Mouse (Mus musculus) central nervous system, embryonic 11.5 days (tissue): Measurements from ENCODE around the gene Irf9. TPM values are rescaled to one million over a fixed set of nuclear protein-coding genes. Genes with fewer than 3 reads are reported as not detected.

Experiments
- polyA plus RNA-seq: library from polyadenylated mRNA; depleted of rRNA; stranded (reverse); fragments of >200 nt; gene quantifications from 2 replicates; pipeline ENCODE4 v1.2.3, GENCODE M21; 2012; rRNA removed

Gene Irf9
- 19.0 and 20.1 TPM in 2 replicates for polyA plus RNA-seq

DNA sequence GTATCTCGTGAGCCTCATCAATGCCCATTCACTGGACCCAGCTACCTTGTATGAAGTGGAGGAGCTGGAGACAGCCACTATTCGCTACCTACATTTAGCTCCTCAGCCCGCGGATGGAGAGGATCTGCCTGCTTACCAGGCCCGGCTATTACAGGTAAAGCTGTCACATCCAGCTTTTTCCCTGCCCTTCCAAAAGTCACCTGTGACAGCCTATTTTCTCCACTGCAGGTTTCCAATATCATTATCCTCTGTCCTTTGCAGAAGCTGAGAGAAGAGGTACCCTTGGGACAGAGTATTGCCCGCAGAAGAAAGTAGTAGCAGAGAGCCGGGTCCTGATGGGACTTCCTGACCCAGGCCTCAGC lies at the start of gene Irf9:
Gene Irf9 (plus strand): TSS at position 301 of the 362 bp plus-strand sequence.

DNA sequence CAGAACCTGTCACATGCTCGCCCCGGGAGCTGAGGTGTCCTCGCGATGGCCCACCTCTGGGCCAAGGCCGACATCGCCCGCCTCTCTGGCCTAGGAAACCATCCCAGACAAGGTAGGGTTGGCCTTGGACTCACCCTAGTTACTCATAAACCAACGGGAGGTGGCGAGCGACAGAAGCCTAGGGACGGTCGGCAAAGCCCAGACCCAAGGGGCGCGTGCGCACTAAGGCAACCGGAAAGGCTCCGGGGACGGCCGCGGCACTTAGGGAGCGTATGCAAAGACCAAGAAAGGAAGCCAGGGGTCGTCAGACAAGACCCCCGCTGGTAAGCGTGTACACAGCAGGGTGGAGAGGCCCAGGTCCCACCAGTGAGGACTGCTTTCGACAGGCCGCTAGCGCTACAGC lies 43.6 kb upstream of the Irf9 start, which contains the start of gene Dcaf11:
Gene Dcaf11 (plus strand): TSS at position 208 of the 403 bp plus-strand sequence.

DNA sequence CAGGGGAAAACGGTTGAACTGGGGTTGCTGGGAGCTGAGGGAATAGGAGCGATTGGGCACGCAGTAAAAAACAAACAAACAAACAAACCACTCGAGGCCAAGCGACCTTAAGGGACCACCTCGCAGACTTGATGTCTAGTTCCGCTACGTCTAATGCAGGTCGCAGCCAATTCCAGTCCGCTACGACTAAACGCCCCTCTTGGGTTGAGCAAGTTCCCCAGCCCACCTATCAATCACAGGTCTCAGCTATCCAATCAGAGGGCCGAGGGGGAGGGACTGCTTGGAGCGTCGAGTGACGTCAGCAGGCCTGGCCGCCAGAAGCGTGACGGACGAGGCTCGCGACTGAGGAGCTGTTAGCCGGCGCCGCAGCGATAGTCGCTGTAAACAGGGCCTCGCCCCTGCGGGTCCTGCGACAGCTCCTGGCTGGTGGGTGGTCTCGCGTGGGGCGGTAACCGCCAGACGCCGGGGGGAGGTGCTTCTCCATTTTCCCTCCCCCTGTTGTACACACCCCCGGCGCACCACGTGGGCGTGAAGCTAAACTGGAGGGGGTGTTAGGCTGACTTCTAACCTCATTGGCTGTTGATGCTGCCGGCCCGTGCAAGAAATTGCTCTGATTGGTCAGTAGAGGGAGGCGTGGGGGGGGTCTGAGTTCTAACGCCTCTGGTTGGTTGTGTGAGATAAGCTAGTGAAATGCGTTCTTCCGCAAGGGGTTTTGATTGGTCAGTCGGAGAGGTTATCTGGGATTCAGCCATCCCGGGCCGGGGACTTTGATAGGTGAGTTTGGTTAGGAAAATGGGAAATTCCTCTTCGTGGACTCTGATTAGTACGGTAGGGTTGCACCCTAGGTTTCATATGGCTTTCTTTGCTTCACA lies 42.9 kb upstream of the Irf9 start, which contains the start of gene A730061H03Rik:
Gene A730061H03Rik (minus strand): TSS at position 205 of the 872 bp plus-strand sequence.

DNA sequence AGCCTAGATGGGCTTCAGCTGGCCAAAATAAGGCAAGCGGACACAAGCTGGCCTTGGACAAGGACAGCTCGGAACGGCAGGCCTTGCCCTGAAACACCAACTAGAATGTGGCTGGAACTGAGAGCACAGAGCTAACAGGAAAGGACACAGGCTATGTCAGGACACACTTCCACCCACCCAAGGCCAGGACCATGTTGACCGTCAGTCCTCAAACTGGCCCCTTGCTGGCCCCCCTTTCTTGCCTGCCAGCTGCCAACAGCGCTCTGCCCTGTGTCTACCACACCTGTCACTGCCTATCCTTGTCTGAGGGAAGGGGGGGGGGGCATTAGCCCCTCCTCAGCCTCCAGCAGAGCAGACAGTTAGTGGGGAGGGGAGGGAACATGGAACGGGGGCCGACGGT lies 28.1 kb upstream of the Irf9 start, which contains the start of gene Fitm1:
Gene Fitm1 (plus strand): TSS at position 316 of the 400 bp plus-strand sequence.

DNA sequence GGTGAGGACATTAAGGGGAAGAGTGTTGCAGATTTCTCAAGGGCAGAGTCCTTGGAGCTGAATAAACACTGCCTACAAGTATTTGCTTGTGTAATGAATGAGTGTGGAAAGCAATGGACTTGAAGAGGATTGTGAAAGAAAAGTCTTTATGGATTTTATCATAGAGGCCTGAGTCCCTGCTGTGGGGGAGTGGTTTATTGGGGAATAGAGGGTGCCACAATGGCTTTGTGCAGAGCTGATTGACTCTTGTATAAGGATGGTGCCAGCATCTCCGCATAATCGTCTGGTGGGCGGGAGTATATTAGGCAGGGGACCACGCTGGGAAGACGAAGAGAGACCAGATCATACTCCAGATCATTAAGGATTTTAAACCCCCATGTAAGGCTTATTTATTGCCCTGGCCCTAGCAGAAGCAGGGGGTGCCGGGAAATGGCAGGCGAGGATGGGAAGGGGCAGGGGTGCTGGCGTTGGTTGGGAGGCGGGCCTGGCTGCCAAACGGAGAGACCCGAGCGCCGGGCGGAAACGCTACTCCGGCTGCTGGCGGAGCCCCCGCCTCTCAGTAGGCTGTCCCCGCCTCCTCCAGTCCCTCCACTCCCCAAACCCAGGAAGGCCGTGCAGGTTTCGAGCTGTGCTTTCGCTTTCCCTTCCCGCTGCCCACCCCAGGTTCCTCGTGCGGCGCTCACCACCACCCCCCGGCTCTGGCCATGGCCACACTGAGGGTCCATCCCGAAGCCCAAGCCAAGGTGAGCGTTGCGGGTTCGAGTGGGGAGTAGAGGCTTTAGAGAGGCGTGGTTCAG lies 25.3 kb upstream of the Irf9 start, which contains the start of gene Psme1:
Gene Psme1 (plus strand): TSS at position 253 of the 797 bp plus-strand sequence.

DNA sequence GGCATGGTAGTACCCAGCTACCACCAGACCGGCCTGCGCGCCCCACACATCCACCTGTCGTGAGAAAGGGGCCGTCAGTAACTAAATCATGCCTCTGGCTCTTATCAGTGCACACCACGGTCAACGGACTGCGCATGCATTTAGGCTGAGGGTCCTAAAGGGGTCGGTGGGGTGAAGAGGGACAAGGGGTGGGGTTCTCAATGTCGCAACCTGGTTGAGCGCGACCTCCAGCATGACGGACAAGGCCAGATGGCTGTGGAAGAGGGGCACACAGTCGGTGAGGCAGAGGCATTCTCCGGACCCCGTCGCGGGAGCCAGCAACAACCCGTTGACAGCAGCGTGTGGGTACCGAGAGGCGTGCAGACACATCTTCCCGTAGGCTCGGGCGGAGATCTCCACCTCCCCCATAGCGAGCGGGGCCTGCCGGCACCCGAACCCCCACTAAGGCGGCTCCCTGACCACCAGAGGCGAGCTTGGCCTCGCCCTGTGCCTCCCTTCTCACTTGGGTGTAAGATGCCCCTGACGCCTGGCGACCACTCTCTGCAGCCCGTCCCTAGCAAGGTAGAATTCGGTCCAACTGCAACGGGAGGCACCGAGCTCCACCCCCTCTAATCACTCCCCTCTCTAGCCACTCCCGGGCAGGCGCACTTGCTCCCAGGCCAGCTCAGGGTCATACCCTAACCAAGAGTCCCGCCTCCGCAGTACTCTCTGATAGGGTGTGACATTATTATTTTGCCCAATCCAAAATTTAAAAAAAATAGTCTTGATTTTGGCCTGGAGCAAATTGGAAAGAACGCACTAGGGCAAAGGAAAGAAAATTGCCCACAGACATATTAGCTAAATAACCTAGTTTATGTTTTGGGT lies 18.4 kb upstream of the Irf9 start, which contains the start of gene Emc9:
Gene Emc9 (minus strand): TSS at position 601 of the 864 bp plus-strand sequence.

DNA sequence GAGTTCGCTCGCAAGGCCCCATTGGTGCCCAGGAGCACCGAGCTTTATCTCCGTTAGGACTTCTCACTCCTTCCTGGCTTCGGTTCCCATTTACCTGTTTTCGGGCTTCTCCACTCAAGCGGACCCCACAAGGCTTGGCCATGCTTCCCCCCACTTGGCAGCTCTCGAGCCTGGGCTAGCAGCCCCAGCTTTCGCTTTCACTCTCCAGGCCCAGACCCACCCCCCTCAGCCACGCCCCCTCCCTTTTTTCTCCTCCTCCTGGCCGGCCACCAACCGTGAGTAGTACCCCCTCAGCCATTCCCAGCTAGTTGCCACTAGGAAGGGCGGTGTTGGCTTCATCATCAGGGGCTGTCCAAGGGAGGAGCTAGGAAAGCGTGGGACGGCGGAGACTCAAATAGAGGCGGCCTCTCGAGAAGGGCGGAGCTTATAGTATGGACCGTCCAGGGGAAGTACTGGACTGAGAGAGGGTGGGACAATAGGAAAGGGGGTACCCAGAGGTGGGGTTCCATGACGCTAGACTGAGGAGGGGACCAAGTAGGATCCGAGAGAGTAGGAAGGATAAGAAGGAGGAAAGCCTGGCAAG lies 12.5 kb upstream of the Irf9 start, which contains the start of gene Psme2:
Gene Psme2 (minus strand): TSS at position 366 of the 583 bp plus-strand sequence.

DNA sequence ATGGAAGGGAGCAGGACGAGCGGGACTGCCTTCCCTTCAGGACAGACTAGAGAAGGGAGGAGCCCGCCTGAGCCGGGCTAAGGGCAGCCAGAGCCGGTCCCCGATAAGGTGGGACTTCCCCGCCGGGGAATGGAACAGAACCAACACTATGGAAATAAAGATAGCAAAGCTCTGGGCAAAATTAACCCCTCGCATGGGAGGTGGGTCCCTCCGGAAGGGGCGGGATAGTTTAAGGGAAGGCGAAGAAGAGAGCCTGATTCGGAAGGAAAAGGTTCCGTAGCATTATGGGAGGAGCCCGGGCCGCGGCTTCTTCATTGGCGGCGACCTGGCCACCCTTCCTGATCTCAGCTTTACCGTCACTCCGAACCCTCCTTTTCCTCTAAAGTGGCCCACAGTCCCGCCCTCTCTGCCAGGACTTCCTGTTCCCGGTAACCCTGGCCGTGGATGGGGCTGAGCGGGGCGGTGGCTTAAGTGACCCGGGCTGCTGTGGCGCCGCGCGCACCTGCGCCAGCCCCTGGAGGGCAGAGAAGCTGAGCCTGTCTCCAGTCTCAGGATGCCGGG lies 12.0 kb upstream of the Irf9 start, which contains the start of gene Rnf31:
Gene Rnf31 (plus strand): TSS at position 378 of the 561 bp plus-strand sequence.

DNA sequence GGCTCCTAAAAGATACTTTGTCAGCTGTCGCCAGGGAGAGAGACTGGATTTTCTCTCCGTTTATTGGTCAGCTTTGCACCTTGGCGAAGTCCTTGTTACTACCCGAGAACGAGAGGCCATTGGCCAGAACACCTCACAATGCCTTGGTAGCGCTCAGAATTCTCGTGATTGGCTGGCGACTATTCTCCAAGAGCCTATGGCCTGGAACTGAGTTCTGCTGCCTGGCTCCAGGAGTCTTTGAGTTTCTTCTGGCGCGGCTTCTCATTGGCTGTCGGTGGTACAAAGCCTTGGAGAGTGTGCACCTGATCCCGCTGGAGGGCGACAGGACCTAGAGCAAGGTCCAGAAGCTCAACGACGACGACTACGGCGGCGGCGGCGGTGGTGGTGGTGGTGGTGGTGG lies 14.5 kb downstream of the Irf9 start, which contains the start of gene Rec8:
Gene Rec8 (plus strand): TSS at position 216 of the 400 bp plus-strand sequence.

DNA sequence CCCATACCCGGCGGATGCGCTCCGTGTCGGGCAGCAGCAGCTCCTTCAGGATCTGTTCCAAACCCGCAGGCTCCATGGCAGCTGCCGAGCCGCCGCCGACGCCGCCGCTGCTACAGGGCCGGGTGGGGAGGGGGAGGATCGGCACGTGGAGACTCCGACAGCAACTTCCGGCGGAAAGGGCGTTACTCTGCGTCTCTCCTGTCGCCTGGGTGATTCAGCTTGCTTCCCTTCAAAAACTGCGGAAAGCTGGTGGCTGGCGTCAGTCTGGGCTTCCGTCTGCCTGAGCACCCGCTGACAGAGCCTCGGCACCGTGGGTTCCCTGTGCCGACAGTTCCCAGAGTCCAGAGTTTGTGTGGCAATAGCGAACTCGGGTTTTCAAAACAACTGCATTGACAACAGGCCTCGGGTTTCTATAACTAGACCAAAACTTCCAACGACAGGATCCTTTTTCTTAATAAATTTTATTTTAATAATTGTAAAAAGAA lies 32.2 kb downstream of the Irf9 start, which contains the start of gene Ipo4:
Gene Ipo4 (minus strand): TSS at position 435 of the 485 bp plus-strand sequence.

DNA sequence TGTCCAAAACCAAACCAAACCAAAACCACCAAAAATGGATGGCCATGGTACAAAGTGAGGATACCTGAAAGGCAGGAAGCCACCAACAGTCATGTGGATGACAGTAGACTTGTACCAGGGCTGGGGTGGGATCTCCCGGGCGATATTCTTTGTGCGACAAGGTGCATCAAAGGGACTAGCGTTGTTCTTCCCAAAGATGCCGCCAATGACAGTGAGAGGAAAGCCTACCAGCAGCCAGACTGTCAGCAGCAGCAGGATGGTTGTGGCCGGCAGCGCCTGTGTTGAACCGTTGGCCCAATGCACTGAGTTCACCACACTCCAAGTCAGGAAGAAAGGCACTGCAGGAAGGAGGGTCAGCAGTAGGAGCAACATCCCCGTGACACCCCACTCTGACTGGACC lies 34.4 kb downstream of the Irf9 start, which contains the start of gene Gm49378:
Gene Gm49378 (minus strand): TSS at position 101 of the 400 bp plus-strand sequence.

DNA sequence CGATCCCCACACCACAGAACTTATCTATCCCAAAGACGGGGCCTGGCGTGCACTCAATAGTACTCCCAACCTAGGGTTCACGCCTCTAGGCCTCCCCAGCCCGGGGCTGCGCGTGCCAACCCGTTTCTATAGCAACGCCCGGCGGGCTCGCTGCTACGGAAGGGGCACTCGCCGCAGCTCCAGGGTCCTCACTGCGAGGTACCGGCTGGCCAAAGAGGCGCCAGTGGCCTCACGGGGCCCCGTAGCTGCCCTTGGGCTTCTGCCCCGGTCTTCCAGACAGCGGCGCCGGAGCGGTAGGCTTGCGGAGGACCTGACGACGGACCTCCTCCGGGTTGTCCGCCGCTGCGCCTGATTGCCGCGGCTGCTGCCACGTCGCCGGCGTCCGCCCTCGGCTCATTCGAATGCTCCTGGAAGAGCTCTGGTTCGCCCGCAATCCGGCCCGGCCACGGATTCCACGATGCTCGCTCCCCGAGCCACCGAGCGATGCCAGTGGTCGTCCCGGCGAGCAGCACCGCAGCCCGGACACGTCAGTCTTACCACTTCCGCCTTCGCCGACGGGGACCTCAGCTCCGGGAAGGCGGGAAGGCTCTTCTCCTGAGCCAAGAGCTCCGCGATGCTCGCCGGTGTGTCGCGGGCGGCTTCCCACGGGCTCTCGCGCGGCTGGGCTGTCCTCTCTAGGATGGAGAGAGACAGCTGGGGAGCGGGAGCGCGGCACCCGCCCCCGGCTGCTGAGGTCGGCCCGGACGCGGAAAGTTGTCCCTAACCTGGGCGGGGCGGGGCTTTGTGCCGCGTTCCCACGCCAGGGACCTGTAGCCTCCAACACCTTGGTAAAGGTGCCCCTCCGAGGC lies 39.9 kb downstream of the Irf9 start, which contains the start of gene Tm9sf1:
Gene Tm9sf1 (minus strand): TSS at position 747 of the 848 bp plus-strand sequence.

DNA sequence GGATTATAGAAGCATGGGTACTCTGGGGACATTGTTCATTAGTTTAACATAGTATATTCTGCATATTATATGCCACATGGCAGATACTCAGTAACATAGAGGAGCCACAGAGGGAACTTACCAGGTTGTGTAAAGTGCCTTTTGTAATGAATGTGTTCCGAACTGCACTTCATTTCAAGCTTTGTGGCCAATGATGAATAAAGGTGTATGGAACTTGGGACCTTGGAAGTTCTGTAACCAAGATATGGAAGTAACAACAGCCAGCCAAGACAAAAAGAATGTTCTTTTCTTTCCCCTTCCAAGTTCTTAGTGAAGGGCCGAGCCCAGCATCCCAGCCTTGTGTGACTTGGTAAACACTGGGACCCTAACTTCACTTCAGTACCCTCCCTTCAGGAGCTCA lies 46.5 kb downstream of the Irf9 start, which contains the start of gene Tssk4:
Gene Tssk4 (plus strand): TSS at position 301 of the 400 bp plus-strand sequence.

Other genes starting within 250 kb of the Irf9 start
- gene Dhrs4, start 124.8 kb upstream of the Irf9 start, polyA plus RNA-seq: 48.2 and 49.4 TPM in 2 replicates
- gene Carmil3, start 112.9 kb upstream of the Irf9 start, polyA plus RNA-seq: 55.6 and 61.7 TPM in 2 replicates
- gene Cpne6, start 93.1 kb upstream of the Irf9 start, polyA plus RNA-seq: 0.79 and 1.2 TPM in 2 replicates
- gene Nrl, start 78.6 kb upstream of the Irf9 start, polyA plus RNA-seq: 0.09 and 0.11 TPM in 2 replicates
- gene Pck2, start 63.3 kb upstream of the Irf9 start, polyA plus RNA-seq: 17.8 and 25.7 TPM in 2 replicates
- 63.0 and 75.5 TPM in 2 replicates for gene Dcaf11, start 43.6 kb upstream of the Irf9 start, polyA plus RNA-seq
- 0.18 and 0.30 TPM in 2 replicates for gene A730061H03Rik, start 43.2 kb upstream of the Irf9 start, polyA plus RNA-seq
- gene Fitm1, start 28.0 kb upstream of the Irf9 start, polyA plus RNA-seq: 1.3 and 8.1 TPM in 2 replicates
- gene Psme1, start 25.4 kb upstream of the Irf9 start, polyA plus RNA-seq: 75.5 and 136 TPM in 2 replicates
- gene Emc9, start 18.3 kb upstream of the Irf9 start, polyA plus RNA-seq: 7.7 TPM in 2 replicates
- gene Psme2, start 12.5 kb upstream of the Irf9 start, polyA plus RNA-seq: 72.7 and 98.9 TPM in 2 replicates
- gene Rnf31, start 11.9 kb upstream of the Irf9 start, polyA plus RNA-seq: 22.3 and 22.4 TPM in 2 replicates
- gene Rec8, start 14.5 kb downstream of the Irf9 start, polyA plus RNA-seq: 17.0 and 19.2 TPM in 2 replicates
- gene Ipo4, start 32.4 kb downstream of the Irf9 start, polyA plus RNA-seq: 119 and 120 TPM in 2 replicates
- 3.4 and 4.1 TPM in 2 replicates for gene Gm49378, start 34.3 kb downstream of the Irf9 start, polyA plus RNA-seq
- 52.0 and 59.3 TPM in 2 replicates for gene Tm9sf1, start 40.2 kb downstream of the Irf9 start, polyA plus RNA-seq
- 2.4 TPM in 2 replicates for gene Tssk4, start 46.6 kb downstream of the Irf9 start, polyA plus RNA-seq
- gene Mdp1, start 56.9 kb downstream of the Irf9 start, polyA plus RNA-seq: 54.9 and 66.5 TPM in 2 replicates
- 40.5 and 45.5 TPM in 2 replicates for gene Gmpr2, start 68.4 kb downstream of the Irf9 start, polyA plus RNA-seq
- 438 and 468 TPM in 2 replicates for gene Nedd8, start 68.6 kb downstream of the Irf9 start, polyA plus RNA-seq
- 48.1 and 69.4 TPM in 2 replicates for gene Tinf2, start 78.2 kb downstream of the Irf9 start, polyA plus RNA-seq
- 0.82 and 0.91 TPM in 2 replicates for gene Tgm1, start 110.4 kb downstream of the Irf9 start, polyA plus RNA-seq
- gene Rabggta, start 118.7 kb downstream of the Irf9 start, polyA plus RNA-seq: 27.0 and 29.8 TPM in 2 replicates
- gene Dhrs1, start 142.1 kb downstream of the Irf9 start, polyA plus RNA-seq: 64.8 and 70.9 TPM in 2 replicates
- gene Nop9, start 142.1 kb downstream of the Irf9 start, polyA plus RNA-seq: 24.1 and 26.2 TPM in 2 replicates
- gene Cideb, start 154.9 kb downstream of the Irf9 start, polyA plus RNA-seq: 1.9 and 2.2 TPM in 2 replicates
- 0.31 and 0.32 TPM in 2 replicates for gene Ltb4r2, start 157.9 kb downstream of the Irf9 start, polyA plus RNA-seq
- 0.43 and 0.58 TPM in 2 replicates for gene Ltb4r1, start 162.4 kb downstream of the Irf9 start, polyA plus RNA-seq
- gene Adcy4, start 180.5 kb downstream of the Irf9 start, polyA plus RNA-seq: 3.7 and 15.6 TPM in 2 replicates
- gene Ripk3, start 185.3 kb downstream of the Irf9 start, polyA plus RNA-seq: 7.1 and 18.8 TPM in 2 replicates
- 43.3 and 96.2 TPM in 2 replicates for gene Nfatc4, start 219.6 kb downstream of the Irf9 start, polyA plus RNA-seq